Mouse (Mus musculus): ENCODE data around the gene Hyal1.

DNA sequence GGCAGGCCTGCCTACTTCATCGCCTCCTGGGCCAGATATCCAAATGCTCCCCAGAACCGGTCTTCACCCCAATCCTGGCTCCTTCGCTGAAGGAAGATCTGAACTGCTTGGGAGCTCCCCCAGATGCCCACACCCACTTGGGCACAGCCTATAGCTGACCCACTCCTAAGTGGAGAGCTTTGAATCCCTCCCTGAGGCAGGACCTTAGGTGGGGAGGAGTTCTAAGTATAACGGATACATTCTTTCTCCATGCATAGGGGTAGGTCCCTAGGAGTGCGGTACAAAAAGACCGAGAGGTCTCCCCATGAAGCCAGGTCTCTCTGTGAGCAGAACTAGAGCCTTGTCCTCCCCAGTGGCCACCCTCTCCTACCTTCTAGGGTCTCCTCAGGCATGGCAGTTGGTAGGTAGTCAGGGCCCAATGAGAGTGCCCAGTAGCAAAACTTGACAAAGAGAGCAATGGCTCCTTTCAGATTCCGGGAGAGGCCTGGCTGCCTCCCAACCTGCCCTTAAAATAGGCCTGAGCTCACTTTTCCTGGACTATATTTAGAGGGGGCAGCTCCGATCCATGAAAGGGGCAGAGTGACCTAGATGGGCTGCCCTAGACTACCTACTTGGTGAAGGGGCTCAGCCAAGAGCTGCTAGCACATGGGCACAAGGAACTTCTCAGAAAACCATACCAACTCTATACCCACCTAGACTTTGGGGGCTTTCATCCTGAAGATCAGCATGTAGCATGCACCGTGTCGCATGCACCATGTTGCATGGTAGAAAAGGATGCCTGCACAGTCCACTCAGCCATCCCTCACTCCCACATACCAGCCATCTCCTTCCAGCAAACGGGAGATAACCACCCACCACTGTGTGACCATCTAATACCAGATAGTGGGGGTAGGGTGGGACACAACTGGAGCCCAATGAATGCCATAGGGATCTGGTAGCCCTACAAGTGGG, 20.2 kb downstream of the Hyal1 start:
- TF ChIP-seq GATA1 (IDR thresholded peaks at IDR 0.05; ENCODE audit: low read length), result no peak
- no peak for TF ChIP-seq TAL1 (IDR thresholded peaks at IDR 0.05; ENCODE audit: low read length)
